Comparison of ENCODE assay signal across 8 mouse cellular contexts in the genomic region with DNA sequence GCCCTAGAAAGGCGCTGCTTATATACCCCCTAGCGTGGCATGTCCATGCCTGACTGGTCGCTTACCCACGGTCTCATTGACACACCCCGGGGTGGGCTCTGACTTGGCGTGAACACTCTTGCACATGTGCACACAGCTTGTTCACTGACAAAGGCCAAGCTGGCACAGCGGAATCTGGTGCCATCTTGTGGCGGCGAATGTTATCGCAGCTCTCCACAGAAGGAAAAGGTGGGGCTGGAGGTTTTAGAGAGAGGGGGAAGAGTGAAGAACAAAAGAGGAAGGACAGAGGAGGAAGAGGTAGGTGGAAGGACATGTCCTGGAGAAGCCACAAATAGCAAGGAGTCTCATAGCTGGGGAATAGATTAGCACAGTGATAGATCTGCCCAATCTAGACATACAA. TPM values are rescaled to one million over a fixed set of nuclear protein-coding genes. Genes with fewer than 3 reads are reported as not detected.
DNase-seq lines count a peak whose midpoint lies in the region; ATAC-seq and TF ChIP-seq lines count a peak whose summit lies in the region.

No protein-coding gene starts in this region.

- DNase-seq in intestine, embryonic 14.5 days (ENCODE audit: low spot score), result peak; percentile 74
- peak; percentile 86 to 93 for DNase-seq in cerebellum, adult 2 months
- peak; percentile 76 to 84 for DNase-seq in frontal cortex, postnatal 10 days (ENCODE audit: low spot score in 2 of 2)
- DNase-seq in hindbrain, embryonic 14.5 days (ENCODE audit: low spot score), result peak; percentile 75
- DNase-seq in left cerebral cortex, postnatal 36 days (ENCODE audit: low spot score in 2 of 2), result peak; percentile 81 to 84
- peak; percentile 32 to 70 for DNase-seq in monocyte, adult 2 months (ENCODE audit: low read depth in 1 of 2, low spot score in 2 of 2)
- peak; percentile 61 to 62 for DNase-seq in spleen, postnatal 36 days (ENCODE audit: low spot score in 2 of 2)

- ATAC-seq in intestine, embryonic 14.5 days (replicated peaks; ENCODE audit: low FRiP score, low TSS enrichment, low read depth), result no peak
- ATAC-seq in intestine, embryonic 15.5 days, result no peak
- peak; percentile 77; the same call in 1 of the 2 replicates for ATAC-seq in hindbrain, embryonic 14.5 days (ENCODE audit: low FRiP score)

- TF ChIP-seq CTCF in cerebellum, adult 2 months (IDR thresholded peaks at IDR 0.05; ENCODE audit: borderline replicate concordance, insufficient read depth, low read depth, low read length), result peak; percentile 92

- H3K9ac ChIP-seq in intestine, embryonic 14.5 days (ENCODE audit: low read length), result no peak overlapping the region
- no peak overlapping the region for H3K9ac ChIP-seq in intestine, embryonic 15.5 days
- peak overlapping the region; percentile 28; the same call in 1 of the 2 replicates for H3K9ac ChIP-seq in hindbrain, embryonic 14.5 days

- H3K36me3 ChIP-seq in intestine, embryonic 14.5 days (ENCODE audit: control insufficient read depth, insufficient read depth, low read length), result no peaks in the 10 kb centered on the region
- H3K36me3 ChIP-seq in intestine, embryonic 15.5 days, result no peaks in the 10 kb centered on the region
- no peaks in the 10 kb centered on the region for H3K36me3 ChIP-seq in hindbrain, embryonic 14.5 days (replicated peaks; ENCODE audit: control insufficient read depth, insufficient read depth)

- intact Hi-C loops in left cerebral cortex, postnatal 36 days (cut with DNase I), result no loop called here

- no peak for TF ChIP-seq POLR2A in cerebellum, adult 2 months (IDR thresholded peaks at IDR 0.05; ENCODE audit: borderline replicate concordance, insufficient read depth, low read length)

- no peak overlapping the region for H3K27ac ChIP-seq in intestine, embryonic 14.5 days (ENCODE audit: low read depth)
- no peak overlapping the region for H3K27ac ChIP-seq in intestine, embryonic 15.5 days
- no peak overlapping the region for H3K27ac ChIP-seq in cerebellum, adult 2 months (ENCODE audit: insufficient read depth, low read length)
- no peak overlapping the region for H3K27ac ChIP-seq in hindbrain, embryonic 14.5 days

- H3K9me3 ChIP-seq in intestine, embryonic 14.5 days (ENCODE audit: control insufficient read depth, low read length), result peaks cover 9% of the 10 kb centered on the region
- H3K9me3 ChIP-seq in intestine, embryonic 15.5 days, result peaks cover 10% of the 10 kb centered on the region; the same call in 1 of the 2 replicates
- peaks cover 6% of the 10 kb centered on the region; the same call in 1 of the 2 replicates for H3K9me3 ChIP-seq in hindbrain, embryonic 14.5 days (ENCODE audit: control insufficient read depth, low read length)

- no peaks in the 10 kb centered on the region for H3K4me1 ChIP-seq in intestine, embryonic 14.5 days (replicated peaks; ENCODE audit: control insufficient read depth, insufficient read depth, low read length)
- no peaks in the 10 kb centered on the region for H3K4me1 ChIP-seq in intestine, embryonic 15.5 days (replicated peaks)
- no peaks in the 10 kb centered on the region for H3K4me1 ChIP-seq in cerebellum, adult 2 months (ENCODE audit: control insufficient read depth, insufficient read depth, low read length)
- no peaks in the 10 kb centered on the region for H3K4me1 ChIP-seq in hindbrain, embryonic 14.5 days (replicated peaks; ENCODE audit: control insufficient read depth, insufficient read depth, low read length)

- no peak overlapping the region for H3K4me2 ChIP-seq in intestine, embryonic 14.5 days (ENCODE audit: low read length)
- H3K4me2 ChIP-seq in intestine, embryonic 15.5 days (replicated peaks), result no peak overlapping the region
- peak overlapping the region; percentile 35 for H3K4me2 ChIP-seq in hindbrain, embryonic 14.5 days (replicated peaks)

- H3K4me3 ChIP-seq in intestine, embryonic 14.5 days (ENCODE audit: low read depth, low read length), result no peak overlapping the region
- no peak overlapping the region for H3K4me3 ChIP-seq in intestine, embryonic 15.5 days (replicated peaks)
- H3K4me3 ChIP-seq in cerebellum, adult 2 months (replicated peaks; ENCODE audit: insufficient read depth, low read depth, low read length), result peak overlapping the region; percentile 42
- peak overlapping the region; percentile 15 for H3K4me3 ChIP-seq in hindbrain, embryonic 14.5 days (replicated peaks; ENCODE audit: low read length)

- no peaks in the 10 kb centered on the region for H3K27me3 ChIP-seq in intestine, embryonic 14.5 days (replicated peaks; ENCODE audit: control insufficient read depth, insufficient read depth, low read length)
- H3K27me3 ChIP-seq in intestine, embryonic 15.5 days (replicated peaks), result no peaks in the 10 kb centered on the region
- no peaks in the 10 kb centered on the region for H3K27me3 ChIP-seq in cerebellum, adult 2 months (ENCODE audit: control insufficient read depth, insufficient read depth, low read length)
- H3K27me3 ChIP-seq in hindbrain, embryonic 14.5 days (ENCODE audit: control insufficient read depth, insufficient read depth, low read length), result no peaks in the 10 kb centered on the region

- 43% methylated on average over 10 of the region's 10 CpGs for WGBS in intestine, embryonic 14.5 days
- WGBS in intestine, embryonic 15.5 days, result 45% methylated on average over 10 of the region's 10 CpGs
- WGBS in cerebellum, adult 2 months, result 1% methylated on average over 10 of the region's 10 CpGs
- WGBS in hindbrain, embryonic 14.5 days, result 31% methylated on average over 10 of the region's 10 CpGs

RNA-seq across cellular contexts. Expression of a gene that starts 18.1 kb away (rescaled TPM):
- polyA plus RNA-seq in intestine, embryonic 14.5 days (2014; fragmentation: Nextera tagmentation; extraction: Ambion mirVana), result 53.9 and 54.1 TPM in 2 replicates
- polyA plus RNA-seq in intestine, embryonic 15.5 days (2015; fragmentation: Nextera tagmentation; extraction: Ambion mirVana), result 49.3 and 51.3 TPM in 2 replicates
- polyA plus RNA-seq in cerebellum, adult 2 months (2012; rRNA removed), result 29.2 and 32.9 TPM in 2 replicates
- 35.1 and 35.5 TPM in 2 replicates for polyA plus RNA-seq in hindbrain, embryonic 14.5 days (2014; fragmentation: Nextera tagmentation; extraction: Ambion mirVana)
- total RNA-seq in left cerebral cortex, postnatal 36 days (2021), result 10 to 100 TPM; 17.9 to 20.9 TPM

RNA-seq across cellular contexts. Expression of a gene that starts 28.9 kb away (rescaled TPM):
- 69.7 and 74.9 TPM in 2 replicates for polyA plus RNA-seq in intestine, embryonic 14.5 days (2014; fragmentation: Nextera tagmentation; extraction: Ambion mirVana)
- polyA plus RNA-seq in intestine, embryonic 15.5 days (2015; fragmentation: Nextera tagmentation; extraction: Ambion mirVana), result 54.7 and 61.2 TPM in 2 replicates
- polyA plus RNA-seq in cerebellum, adult 2 months (2012; rRNA removed), result 164 and 171 TPM in 2 replicates
- polyA plus RNA-seq in hindbrain, embryonic 14.5 days (2014; fragmentation: Nextera tagmentation; extraction: Ambion mirVana), result 425 and 498 TPM in 2 replicates
- 10 to 100 TPM; 77.3 to 91.5 TPM for total RNA-seq in left cerebral cortex, postnatal 36 days (2021)

RNA-seq across cellular contexts. Expression of a gene that starts 41.4 kb away (rescaled TPM):
- polyA plus RNA-seq in intestine, embryonic 14.5 days (2014; fragmentation: Nextera tagmentation; extraction: Ambion mirVana), result 0.39 and 0.42 TPM in 2 replicates
- polyA plus RNA-seq in intestine, embryonic 15.5 days (2015; fragmentation: Nextera tagmentation; extraction: Ambion mirVana), result 0.29 and 0.34 TPM in 2 replicates
- 166 and 190 TPM in 2 replicates for polyA plus RNA-seq in cerebellum, adult 2 months (2012; rRNA removed)
- 3.9 and 4.5 TPM in 2 replicates for polyA plus RNA-seq in hindbrain, embryonic 14.5 days (2014; fragmentation: Nextera tagmentation; extraction: Ambion mirVana)
- total RNA-seq in left cerebral cortex, postnatal 36 days (2021), result 100 to 1,000 TPM; 185 to 226 TPM

Comparison
In these comparisons a context has a peak if more than half of its experiments do, and no peak if none do; other contexts are left out.
1. H3K4me3 ChIP-seq: peak in cerebellum, adult 2 months (single experiment) and hindbrain, embryonic 14.5 days (single experiment); none in intestine, embryonic 14.5 days (single experiment) and intestine, embryonic 15.5 days (single experiment).
2. RNA of a gene that starts 41.4 kb away (polyA plus RNA-seq): 166 to 190 TPM in cerebellum, adult 2 months; 3.9 to 4.5 TPM in hindbrain, embryonic 14.5 days, 0.39 to 0.42 TPM in intestine, embryonic 14.5 days and 0.29 to 0.34 TPM in intestine, embryonic 15.5 days; every median in the first group is over 10 times any median in the second.
3. Peak in every context shown above with its lines, with median percentiles within 50 percentile points of each other: DNase-seq.